Mouse (Mus musculus) kidney, adult 2 months (tissue): ENCODE measurements around the gene Derl3. TPM values are rescaled to one million over a fixed set of nuclear protein-coding genes. Genes with fewer than 3 reads are reported as not detected.

Source experiments
- DNase-seq: peaks from one replicate; pipeline ENCODE4 v3.0.0; 2021
- H3K27ac ChIP-seq: fragments of 200-500 bp; 2 replicates; pipeline ENCODE4 v1.5.1; 2012; ENCODE audit warnings: low read depth, low read length, control low read depth, inconsistent platforms; ENCODE audit not compliant: insufficient read depth
- H3K27me3 ChIP-seq: fragments of 200-500 bp; replicated peaks from 2 replicates; pipeline ENCODE4 v1.6.1; 2012; ENCODE audit warnings: mild to moderate bottlenecking, moderate library complexity, low read length, inconsistent platforms; ENCODE audit not compliant: control insufficient read depth, insufficient read depth
- H3K36me3 ChIP-seq: fragments of 200-500 bp; 2 replicates; pipeline ENCODE4 v1.6.1; 2012; ENCODE audit warnings: mild to moderate bottlenecking, moderate library complexity, low read length, inconsistent platforms; ENCODE audit not compliant: control insufficient read depth, insufficient read depth
- H3K4me1 ChIP-seq: fragments of 200-500 bp; 2 replicates; pipeline ENCODE4 v1.6.1; 2011; ENCODE audit warnings: low read length; ENCODE audit not compliant: control insufficient read depth, insufficient read depth
- H3K4me3 ChIP-seq: fragments of 200-500 bp; 2 replicates; pipeline ENCODE4 v1.5.1; 2011; ENCODE audit warnings: mild to moderate bottlenecking, low read depth, low read length, control low read depth; ENCODE audit not compliant: insufficient read depth
- CTCF ChIP-seq: fragments of 200-500 bp; conservative IDR thresholded peaks from 2 replicates; pipeline ENCODE4 v1.5.1; 2011; ENCODE audit warnings: low read depth, mild to moderate bottlenecking, control low read depth, low read length, moderate library complexity, mixed read lengths; ENCODE audit not compliant: insufficient read depth, insufficient read length
- POLR2A ChIP-seq: fragments of 200-500 bp; IDR thresholded peaks from one replicate; pipeline ENCODE4 v1.6.1; 2011; ENCODE audit warnings: low read depth, low read length, control low read depth
- WGBS: fragments of 180-500 bp; shearing (Covaris S2); methylation state at CpG from one replicate; pipeline ENCODE4 v1.1.7; 2018; 5-methylcytosine and 5-hydroxymethylcytosine counted together
- polyA plus RNA-seq: library from polyadenylated mRNA; depleted of rRNA; stranded (reverse); fragments of >200 nt; gene quantifications from 2 replicates; pipeline ENCODE4 v1.2.3, GENCODE M21; 2012

Derl3 gene
- polyA plus RNA-seq, 1 experiment, result 5.0 TPM

DNA sequence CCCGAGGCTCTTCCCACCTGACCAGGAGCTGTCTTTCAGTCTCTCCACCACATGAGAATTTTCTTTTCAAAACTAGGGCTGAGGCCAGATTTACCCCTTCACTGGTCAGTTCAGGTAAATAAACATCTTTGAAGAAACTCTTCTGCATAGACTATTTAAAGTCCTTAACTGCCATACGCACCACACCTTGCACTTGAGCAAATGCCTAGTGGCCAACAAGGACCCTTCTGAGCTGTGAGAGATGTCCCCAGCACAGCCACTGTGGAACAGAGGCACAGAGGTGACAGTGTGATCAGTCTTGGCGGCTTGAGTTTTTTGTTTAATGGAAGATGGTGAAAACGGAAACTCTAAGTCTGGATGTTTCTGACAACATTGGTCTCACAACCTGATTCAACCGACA is 25.8 kb downstream of the Derl3 start:
- TF ChIP-seq CTCF (no peak), POLR2A (no peak)
- Histone ChIP-seq H3K27me3 (no peaks in the 10 kb centered on the region), H3K4me1 (peaks cover 8% of the 10 kb centered on the region; the same call in 1 of the 2 replicates), H3K36me3 (no peaks in the 10 kb centered on the region), H3K27ac (no peak overlapping the region), H3K4me3 (no peak overlapping the region)
- DNase-seq, result no peak
- 78% methylated on average over 5 of the region's 5 CpGs for WGBS

- peak; percentile 97 for DNase-seq
- Histone ChIP-seq H3K27me3 (no peaks in the 10 kb centered on the region), H3K4me3 (peak within 1 kb of the TSS; percentile 76), H3K36me3 (no peaks in the 10 kb centered on the region), H3K27ac (peak within 1 kb of the TSS; percentile 86), H3K4me1 (peaks cover 8% of the 10 kb centered on the region; the same call in 1 of the 2 replicates)
- under 1% methylated on average over 76 of the region's 76 CpGs for WGBS
- TF ChIP-seq CTCF, result no peak
- TF ChIP-seq POLR2A, result peak; percentile 44
Observed at GRCm38 (mm10) chr10:75921026-75921725, 28.0 kb downstream of the Derl3 start, which contains the start of gene Smarcb1. Gene Smarcb1 (minus strand): TSS chr10:75921617.

DNA sequence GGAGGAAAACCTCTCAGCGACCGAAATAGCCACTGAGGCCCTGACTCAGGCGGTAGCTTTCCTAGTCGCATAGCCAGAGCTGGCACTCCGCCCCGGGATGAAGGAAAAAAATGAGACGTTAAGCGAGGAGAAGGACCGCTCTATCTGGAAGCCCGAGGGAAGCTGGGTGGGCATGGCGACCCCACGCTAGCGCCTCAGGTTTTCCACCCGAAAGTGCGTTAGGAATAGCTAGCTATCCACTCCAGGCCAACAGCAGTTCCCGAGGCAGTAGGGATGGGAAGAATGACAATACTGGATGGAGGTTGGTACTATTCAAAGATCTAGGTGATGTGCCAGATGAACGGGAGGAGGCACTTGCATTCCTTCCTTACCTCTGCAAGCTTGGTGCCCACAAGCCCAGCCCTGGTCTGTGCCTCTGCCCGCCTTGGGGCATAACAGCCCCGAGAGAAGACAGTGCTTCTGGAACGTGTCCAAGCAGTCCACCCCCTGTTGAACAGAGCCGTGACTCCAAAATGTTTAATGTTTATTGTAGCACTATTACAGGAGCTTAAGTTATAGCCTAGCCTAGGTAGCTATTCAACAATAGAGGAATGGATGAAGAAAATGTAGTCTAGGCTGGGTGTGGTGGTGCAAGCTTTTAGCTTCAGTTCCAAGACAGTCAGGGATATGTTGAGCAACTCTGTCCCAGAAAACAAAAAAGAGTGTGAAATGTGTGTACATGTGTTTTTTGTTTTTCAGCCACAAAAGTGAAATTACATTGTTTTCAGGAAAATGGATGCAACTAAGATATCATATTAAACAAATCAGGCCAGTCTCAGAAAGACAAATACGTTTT is 28.7 kb downstream of the Derl3 start:
- no peaks in the 10 kb centered on the region for H3K27me3 ChIP-seq
- TF ChIP-seq POLR2A (no peak), CTCF (no peak)
- H3K4me3 ChIP-seq, result peak overlapping the region; percentile 76
- DNase-seq, result peak; percentile 32
- peak overlapping the region; percentile 73 for H3K27ac ChIP-seq
- 4% methylated on average over 22 of the region's 22 CpGs for WGBS
- no peaks in the 10 kb centered on the region for H3K36me3 ChIP-seq
- peaks cover 8% of the 10 kb centered on the region; the same call in 1 of the 2 replicates for H3K4me1 ChIP-seq

- Histone ChIP-seq H3K4me3 (no peak overlapping the region), H3K27me3 (no peaks in the 10 kb centered on the region), H3K4me1 (peaks cover 4% of the 10 kb centered on the region; the same call in 1 of the 2 replicates), H3K27ac (no peak overlapping the region), H3K36me3 (no peaks in the 10 kb centered on the region)
- WGBS, result 52% methylated on average over 2 of the region's 2 CpGs
- TF ChIP-seq CTCF (peak; percentile 46), POLR2A (no peak)
- DNase-seq, result peak; percentile 25
Observed at GRCm38 (mm10) chr10:75924324-75924723, 31.1 kb downstream of the Derl3 start.

DNA sequence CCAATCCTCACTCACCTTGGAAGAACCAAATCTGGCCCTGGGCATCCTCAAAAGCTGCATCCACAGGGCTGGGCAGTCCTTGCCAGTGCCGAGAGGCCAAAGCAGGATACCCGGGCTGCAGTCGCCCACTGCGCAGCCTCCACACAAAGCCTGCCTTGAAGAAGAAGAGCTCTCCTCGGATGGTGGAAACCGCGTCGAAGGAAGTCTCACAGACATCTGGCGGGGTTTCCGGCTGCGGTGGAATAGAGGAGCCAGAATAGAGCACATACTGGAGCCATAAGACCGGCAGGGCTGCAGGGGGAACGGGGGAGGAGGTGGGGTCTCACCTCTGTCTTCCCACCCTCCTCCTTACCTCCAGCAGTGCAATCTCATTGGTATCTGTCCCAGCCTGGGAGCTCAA is 33.2 kb downstream of the Derl3 start:
- no peak overlapping the region for H3K4me3 ChIP-seq
- H3K27ac ChIP-seq, result no peak overlapping the region
- DNase-seq, result no peak
- H3K36me3 ChIP-seq, result no peaks in the 10 kb centered on the region
- H3K4me1 ChIP-seq, result peaks cover 10% of the 10 kb centered on the region; the same call in 1 of the 2 replicates
- H3K27me3 ChIP-seq, result no peaks in the 10 kb centered on the region
- no peak for TF ChIP-seq CTCF
- TF ChIP-seq POLR2A, result no peak
- WGBS, result 86% methylated on average over 13 of the region's 13 CpGs

DNA sequence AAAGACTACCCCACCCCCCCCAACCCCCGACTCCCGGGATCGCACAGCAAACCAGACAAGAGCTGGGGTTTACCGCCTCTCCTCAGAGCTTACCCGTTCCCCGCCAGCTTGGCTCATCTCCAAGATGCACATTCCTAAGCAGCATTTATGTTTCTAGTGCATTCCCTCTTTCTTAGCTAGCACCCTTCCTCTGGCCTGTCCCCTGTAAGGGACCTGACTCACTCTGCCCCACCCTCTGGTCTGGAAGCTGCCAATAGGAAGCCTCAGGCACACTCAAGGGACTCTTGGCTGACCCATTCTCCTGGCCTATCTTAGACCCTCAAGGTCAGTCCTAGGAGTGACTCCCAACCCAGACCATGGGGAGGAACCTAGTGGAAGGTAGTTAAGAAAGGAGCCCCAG is 37.1 kb downstream of the Derl3 start:
- Histone ChIP-seq H3K36me3 (no peaks in the 10 kb centered on the region), H3K27ac (no peak overlapping the region), H3K4me1 (peaks cover 12% of the 10 kb centered on the region), H3K4me3 (peak overlapping the region; percentile 0; the same call in 1 of the 2 replicates), H3K27me3 (no peaks in the 10 kb centered on the region)
- peak; percentile 51 for DNase-seq
- no peak for TF ChIP-seq POLR2A
- TF ChIP-seq CTCF, result no peak
- 4% methylated on average over 6 of the region's 6 CpGs for WGBS

GRCm38 (mm10) chr10:75931311-75931710 is 38.1 kb downstream of the Derl3 start:
- no peak for DNase-seq
- H3K4me1 ChIP-seq, result peaks cover 14% of the 10 kb centered on the region
- TF ChIP-seq CTCF (no peak), POLR2A (no peak)
- H3K27ac ChIP-seq, result no peak overlapping the region
- H3K36me3 ChIP-seq, result no peaks in the 10 kb centered on the region
- peak overlapping the region; percentile 62; the same call in 1 of the 2 replicates for H3K4me3 ChIP-seq
- H3K27me3 ChIP-seq, result no peaks in the 10 kb centered on the region
- WGBS, result 45% methylated on average over 7 of the region's 7 CpGs
